Mouse (Mus musculus): ENCODE data around the gene Cplx3. TPM values are rescaled to one million over a fixed set of nuclear protein-coding genes. Genes with fewer than 3 reads are reported as not detected.

Gene Cplx3
- polyA plus RNA-seq, 1 experiment from 2014 or later = 1.3 TPM

Other genes with a start within 250 kb of the Cplx3 start
- gene Ppcdc, start 166.2 kb downstream of the Cplx3 start, polyA plus RNA-seq (2015; fragmentation: Nextera tagmentation; extraction: Ambion mirVana) = 24.0 and 25.5 TPM in 2 replicates
- gene Scamp5, start 138.2 kb downstream of the Cplx3 start, polyA plus RNA-seq (2015; fragmentation: Nextera tagmentation; extraction: Ambion mirVana) = 168 and 191 TPM in 2 replicates
- 24.7 and 30.0 TPM in 2 replicates for gene Rpp25, start 102.3 kb downstream of the Cplx3 start, polyA plus RNA-seq (2015; fragmentation: Nextera tagmentation; extraction: Ambion mirVana)
- 818 and 833 TPM in 2 replicates for gene Cox5a, start 85.0 kb downstream of the Cplx3 start, polyA plus RNA-seq (2015; fragmentation: Nextera tagmentation; extraction: Ambion mirVana)
- 23.2 and 24.2 TPM in 2 replicates for gene Fam219b, start 68.8 kb downstream of the Cplx3 start, polyA plus RNA-seq (2015; fragmentation: Nextera tagmentation; extraction: Ambion mirVana)
- gene Mpi, start 53.5 kb downstream of the Cplx3 start, polyA plus RNA-seq (2015; fragmentation: Nextera tagmentation; extraction: Ambion mirVana) = 75.4 and 77.6 TPM in 2 replicates
- gene Scamp2, start 45.3 kb downstream of the Cplx3 start, polyA plus RNA-seq (2015; fragmentation: Nextera tagmentation; extraction: Ambion mirVana) = 44.1 and 44.2 TPM in 2 replicates
- gene Ulk3, start 16.8 kb downstream of the Cplx3 start, polyA plus RNA-seq (2015; fragmentation: Nextera tagmentation; extraction: Ambion mirVana) = 29.5 and 38.3 TPM in 2 replicates
- not detected in 2 replicates for gene Lman1l, start 14.5 kb upstream of the Cplx3 start, polyA plus RNA-seq (2015; fragmentation: Nextera tagmentation; extraction: Ambion mirVana)
- gene Csk, start 47.4 kb upstream of the Cplx3 start, polyA plus RNA-seq (2015; fragmentation: Nextera tagmentation; extraction: Ambion mirVana) = 38.2 and 39.2 TPM in 2 replicates
- not detected in 2 replicates for gene Cyp1a2, start 77.4 kb upstream of the Cplx3 start, polyA plus RNA-seq (2015; fragmentation: Nextera tagmentation; extraction: Ambion mirVana)
- gene Cyp1a1, start 81.6 kb upstream of the Cplx3 start, polyA plus RNA-seq (2015; fragmentation: Nextera tagmentation; extraction: Ambion mirVana) = 0.06 and 0.12 TPM in 2 replicates
- 31.8 and 34.7 TPM in 2 replicates for gene Edc3, start 102.3 kb upstream of the Cplx3 start, polyA plus RNA-seq (2015; fragmentation: Nextera tagmentation; extraction: Ambion mirVana)
- 58.8 and 62.9 TPM in 2 replicates for gene Clk3, start 159.6 kb upstream of the Cplx3 start, polyA plus RNA-seq (2015; fragmentation: Nextera tagmentation; extraction: Ambion mirVana)
- 6.6 and 9.1 TPM in 2 replicates for gene Arid3b, start 230.5 kb upstream of the Cplx3 start, polyA plus RNA-seq (2015; fragmentation: Nextera tagmentation; extraction: Ambion mirVana)